Mouse (Mus musculus) forebrain, embryonic 14.5 days (tissue): ENCODE measurements around the gene Dnmt3a. TPM values are rescaled to one million over a fixed set of nuclear protein-coding genes. Genes with fewer than 3 reads are reported as not detected.

Source experiments
- ATAC-seq: fragments of 200-750 bp; cut with Nextera tagmentation; 2 replicates; pipeline ENCODE4 v1.8.0; 2017; ENCODE audit warnings: mild to moderate bottlenecking, moderate library complexity
- DNase-seq: peaks from one replicate; pipeline ENCODE4 v3.0.0-alpha.2; 2015; ENCODE audit warnings: low spot score
- H3K27ac ChIP-seq: fragments of 300-500 bp; sonication (generic); 2 replicates; pipeline ENCODE4 v1.5.1; 2014; ENCODE audit warnings: low read depth, mild to moderate bottlenecking, control low read depth, low read length, moderate library complexity
- H3K27me3 ChIP-seq: fragments of 300-500 bp; sonication (generic); replicated peaks from 2 replicates; pipeline ENCODE4 v1.6.1; 2014; ENCODE audit warnings: low read length, control low read depth, mixed read lengths; ENCODE audit not compliant: control insufficient read depth, insufficient read depth
- H3K36me3 ChIP-seq: fragments of 300-500 bp; sonication (generic); 2 replicates; pipeline ENCODE4 v1.6.1; 2014; ENCODE audit warnings: low read length, control low read depth; ENCODE audit not compliant: control insufficient read depth, insufficient read depth
- H3K4me1 ChIP-seq: fragments of 300-500 bp; sonication (generic); 2 replicates; pipeline ENCODE4 v1.6.1; 2014; ENCODE audit warnings: antibody characterized with exemption, low read length, control low read depth; ENCODE audit not compliant: control insufficient read depth, insufficient read depth
- H3K4me2 ChIP-seq: fragments of 300-500 bp; sonication (generic); 2 replicates; pipeline ENCODE4 v1.6.1; 2014; ENCODE audit warnings: mild to moderate bottlenecking, control low read depth, low read length
- H3K4me3 ChIP-seq: fragments of 300-500 bp; sonication (generic); 2 replicates; pipeline ENCODE4 v1.5.1; 2014; ENCODE audit warnings: low read depth, low read length, control low read depth
- H3K9ac ChIP-seq: fragments of 300-500 bp; sonication (generic); 2 replicates; pipeline ENCODE4 v1.6.1; 2014; ENCODE audit warnings: mild to moderate bottlenecking, low read length, control low read depth, moderate library complexity
- H3K9me3 ChIP-seq: fragments of 300-500 bp; sonication (generic); replicated peaks from 2 replicates; pipeline ENCODE4 v1.6.1; 2016; ENCODE audit warnings: low read length, control low read depth, mixed read lengths; ENCODE audit not compliant: control insufficient read depth
- WGBS: fragments of 180-500 bp; shearing (Covaris S2); extraction: QIAGEN DNeasy Blood & Tissue Kit; methylation state at CpG from one replicate; pipeline ENCODE4 v1.1.7; 2014; 5-methylcytosine and 5-hydroxymethylcytosine counted together
- polyA plus RNA-seq: library from polyadenylated mRNA; unstranded; fragments of >200 nt; fragmentation: Nextera tagmentation; extraction: Ambion mirVana; gene quantifications from 2 replicates; pipeline ENCODE4 v1.2.1, GENCODE M21; 2014

Gene Dnmt3a
- polyA plus RNA-seq = 28.0 and 32.0 TPM in 2 replicates

DNA sequence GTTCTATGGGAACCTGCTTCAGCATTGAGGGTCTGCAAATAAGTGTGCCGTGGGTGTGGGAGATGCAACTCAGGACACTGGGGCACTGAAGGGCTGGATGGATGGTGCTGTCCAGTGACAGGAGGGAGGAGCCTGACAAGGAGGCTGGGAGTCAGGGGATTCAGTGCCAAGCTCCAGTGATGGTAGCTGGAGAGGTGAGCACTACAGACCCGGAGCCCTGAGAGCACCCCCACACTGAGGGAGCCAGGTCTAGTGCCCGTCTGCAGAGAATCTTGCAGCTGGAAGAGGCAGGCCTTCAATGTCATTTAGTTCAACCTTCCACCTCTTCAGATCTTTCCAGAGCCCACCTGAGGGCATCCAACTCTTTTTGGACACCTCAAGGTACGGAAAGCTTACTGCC, at the start of gene Dnmt3a:
Gene Dnmt3a, plus strand, starts transcription at position 156 of the 400 bp plus-strand sequence.
- WGBS = 22% methylated on average over 4 of the region's 4 CpGs
- peaks cover 19% of the 10 kb centered on the region; the same call in 1 of the 2 replicates for H3K4me1 ChIP-seq
- peak; percentile 9; the same call in 1 of the 2 replicates for ATAC-seq

DNA sequence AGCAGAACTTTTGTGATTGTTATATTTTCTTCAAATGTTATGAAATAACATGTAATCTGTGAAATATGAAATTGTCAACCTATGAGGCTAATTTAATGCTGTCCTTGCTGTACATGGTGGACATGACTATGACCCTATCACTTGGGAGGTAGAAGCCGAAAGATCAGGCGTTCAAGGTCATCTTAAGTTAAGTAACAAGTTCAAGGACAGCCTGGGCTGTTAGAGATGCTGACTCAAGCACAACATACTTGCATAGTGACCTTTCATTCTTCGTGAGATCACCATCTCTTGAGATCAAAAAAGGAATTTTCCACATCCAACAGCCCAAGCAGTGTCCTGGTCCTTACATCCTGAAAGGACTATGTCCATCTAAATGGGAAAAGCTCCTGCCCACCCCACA, 49.6 kb upstream of the Dnmt3a start:
- whole genome bisulfite sequencing = 98% methylated on average over 3 of the region's 3 CpGs
- H3K9ac ChIP-seq = no peak overlapping the region
- no peak overlapping the region for H3K4me2 ChIP-seq
- ATAC-seq (no peak), DNase-seq (no peak)
- H3K4me1 ChIP-seq = no peaks in the 10 kb centered on the region; the same call in 1 of the 2 replicates
- H3K27me3 ChIP-seq = no peaks in the 10 kb centered on the region
- H3K36me3 ChIP-seq = no peaks in the 10 kb centered on the region; the same call in 1 of the 2 replicates
- H3K4me3 ChIP-seq = no peak overlapping the region
- H3K27ac ChIP-seq = no peak overlapping the region
- H3K9me3 ChIP-seq = no peaks in the 10 kb centered on the region

More for the DNA sequence above, at the start of gene Dnmt3a:
- peak within 1 kb of the TSS; percentile 84 for H3K4me3 ChIP-seq
- peak within 1 kb of the TSS; percentile 75 for H3K4me2 ChIP-seq
- peak within 1 kb of the TSS; percentile 87 for H3K27ac ChIP-seq
- H3K9me3 ChIP-seq = no peaks in the 10 kb centered on the region
- H3K36me3 ChIP-seq = no peaks in the 10 kb centered on the region
- H3K9ac ChIP-seq = peak within 1 kb of the TSS; percentile 85
- no peak for DNase-seq
- no peaks in the 10 kb centered on the region for H3K27me3 ChIP-seq

DNA sequence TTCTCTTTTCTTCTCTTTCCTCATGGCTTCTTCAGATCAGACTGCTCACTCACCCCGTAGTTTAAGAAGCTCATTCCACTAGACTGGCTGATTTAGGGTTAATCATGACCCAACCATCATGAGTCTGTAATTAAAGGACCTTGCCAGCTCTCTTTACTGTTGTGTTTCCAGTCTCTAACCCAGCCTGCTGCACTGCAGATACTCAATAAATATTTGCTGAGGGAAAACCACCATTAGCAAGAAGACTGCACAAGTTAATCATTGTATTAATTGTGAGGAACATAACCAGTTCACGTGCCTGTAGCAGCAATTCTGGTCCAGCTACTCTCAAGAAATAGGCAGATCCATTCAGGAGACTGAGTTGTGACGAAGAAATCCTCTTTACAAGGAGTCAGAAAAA, 47.7 kb upstream of the Dnmt3a start:
- no peaks in the 10 kb centered on the region for H3K27me3 ChIP-seq
- no peak overlapping the region for H3K27ac ChIP-seq
- H3K4me2 ChIP-seq = no peak overlapping the region
- DNase-seq (no peak), ATAC-seq (no peak)
- H3K9me3 ChIP-seq = no peaks in the 10 kb centered on the region
- no peak overlapping the region for H3K4me3 ChIP-seq
- H3K36me3 ChIP-seq = no peaks in the 10 kb centered on the region
- no peak overlapping the region for H3K9ac ChIP-seq
- 82% methylated on average over 3 of the region's 3 CpGs for WGBS
- H3K4me1 ChIP-seq = no peaks in the 10 kb centered on the region; the same call in 1 of the 2 replicates

DNA sequence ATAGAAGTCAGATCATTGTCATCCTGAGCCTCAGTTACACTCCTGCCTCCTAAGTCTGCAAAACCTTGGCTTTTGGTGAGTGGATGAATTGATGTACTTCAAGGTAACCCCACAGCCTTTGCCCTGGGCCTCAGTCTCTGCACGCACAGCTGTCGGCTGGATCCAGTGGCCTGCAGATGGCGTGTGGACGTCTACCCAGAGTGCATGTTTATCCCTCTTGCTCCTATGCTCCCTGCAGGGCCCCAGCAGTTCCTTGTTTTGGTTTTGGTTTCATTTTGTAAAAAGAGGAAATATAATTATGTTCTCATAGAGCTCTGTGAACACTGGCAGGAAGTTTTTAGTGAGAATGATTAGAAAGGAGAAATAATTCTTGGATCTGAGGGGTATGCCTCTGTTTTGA, 46.4 kb upstream of the Dnmt3a start:
- Histone ChIP-seq H3K4me2 (no peak overlapping the region), H3K27ac (no peak overlapping the region), H3K4me1 (no peaks in the 10 kb centered on the region; the same call in 1 of the 2 replicates), H3K36me3 (no peaks in the 10 kb centered on the region), H3K27me3 (no peaks in the 10 kb centered on the region), H3K4me3 (no peak overlapping the region), H3K9ac (no peak overlapping the region), H3K9me3 (no peaks in the 10 kb centered on the region)
- DNase-seq (no peak), ATAC-seq (no peak)
- 72% methylated on average over 4 of the region's 4 CpGs for WGBS

DNA sequence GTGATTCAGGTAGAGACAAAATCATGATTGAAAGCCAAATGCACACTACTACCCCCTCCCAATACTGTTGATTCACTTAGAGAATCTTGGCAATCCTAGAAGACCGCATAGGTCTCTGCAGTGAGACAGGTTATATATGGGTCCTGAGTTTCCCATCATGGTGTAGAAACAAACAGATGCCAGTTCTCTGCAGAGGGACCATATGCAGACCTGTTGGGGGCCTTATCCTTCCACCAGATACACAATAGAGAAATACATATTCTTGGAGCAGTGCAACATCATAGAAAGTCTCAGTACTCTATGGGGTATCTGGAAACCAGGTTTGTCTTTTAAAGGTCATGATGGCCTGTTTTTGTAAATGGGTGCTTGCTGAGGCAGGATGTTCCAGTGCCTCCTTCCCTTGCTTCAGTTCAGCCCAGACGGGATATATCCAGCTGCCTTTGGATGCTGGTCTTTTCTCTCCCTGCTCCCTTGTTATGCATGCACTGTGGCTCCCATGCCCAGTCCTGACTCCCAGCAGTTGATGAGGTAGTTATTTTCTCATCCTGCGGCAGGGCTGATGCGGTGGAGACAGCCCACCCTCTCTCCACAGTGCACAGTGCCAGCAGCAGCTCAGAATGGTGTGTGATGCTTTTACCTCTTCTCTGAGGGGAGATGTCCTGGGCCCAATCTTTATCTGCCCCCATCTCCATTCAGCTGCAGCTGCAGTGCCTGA, 44.8 kb upstream of the Dnmt3a start:
- no peak overlapping the region for H3K27ac ChIP-seq
- H3K9ac ChIP-seq = no peak overlapping the region
- no peaks in the 10 kb centered on the region; the same call in 1 of the 2 replicates for H3K4me1 ChIP-seq

DNA sequence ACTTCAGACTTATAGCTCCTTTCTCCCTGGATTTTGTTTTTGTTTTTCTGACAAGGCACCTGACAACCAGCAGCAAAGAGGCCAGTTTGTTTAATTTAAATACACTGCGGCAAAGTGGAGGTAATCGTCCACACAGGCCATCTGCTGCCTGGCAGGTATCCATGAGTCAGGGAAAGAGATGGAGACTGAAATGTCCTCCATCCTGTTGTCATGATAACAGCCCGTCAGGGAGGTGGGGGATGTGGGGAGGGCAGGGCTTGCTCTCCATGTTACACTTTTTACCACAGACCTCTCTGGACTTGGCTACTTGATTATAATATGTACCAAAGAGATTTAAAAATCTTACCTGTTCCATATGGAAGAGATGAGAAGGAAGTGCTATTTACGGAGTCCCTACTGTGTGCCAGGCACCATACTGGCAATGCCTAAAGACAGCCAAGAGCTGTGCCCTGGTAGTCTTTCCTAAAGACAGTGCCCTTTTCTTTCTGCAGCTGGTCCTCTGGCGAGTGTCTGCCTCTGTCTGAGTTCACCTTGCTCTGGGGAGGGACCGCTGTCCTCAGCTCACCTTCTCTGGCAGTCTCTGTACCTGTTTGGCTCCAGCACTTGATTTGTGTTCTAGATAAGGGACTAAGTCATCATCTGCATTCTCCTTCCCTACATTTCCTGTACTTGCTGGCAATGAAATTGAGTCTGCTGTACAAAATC, 44.1 kb upstream of the Dnmt3a start:
- WGBS = 59% methylated on average over 6 of the region's 6 CpGs
- Histone ChIP-seq H3K4me1 (no peaks in the 10 kb centered on the region; the same call in 1 of the 2 replicates), H3K27ac (no peak overlapping the region; the same call in 1 of the 2 replicates), H3K4me3 (no peak overlapping the region), H3K36me3 (no peaks in the 10 kb centered on the region), H3K27me3 (no peaks in the 10 kb centered on the region), H3K9me3 (no peaks in the 10 kb centered on the region), H3K9ac (no peak overlapping the region), H3K4me2 (no peak overlapping the region)
- ATAC-seq = peak; percentile 65; the same call in 1 of the 2 replicates
- peak; percentile 60 for DNase-seq

More for the DNA sequence above, 44.8 kb upstream of the Dnmt3a start:
- no peaks in the 10 kb centered on the region for H3K9me3 ChIP-seq
- DNase-seq (peak; percentile 15), ATAC-seq (peak; percentile 83)
- WGBS = 52% methylated on average over 4 of the region's 4 CpGs
- no peaks in the 10 kb centered on the region for H3K36me3 ChIP-seq
- H3K4me2 ChIP-seq = no peak overlapping the region
- no peak overlapping the region for H3K4me3 ChIP-seq
- no peaks in the 10 kb centered on the region for H3K27me3 ChIP-seq

DNA sequence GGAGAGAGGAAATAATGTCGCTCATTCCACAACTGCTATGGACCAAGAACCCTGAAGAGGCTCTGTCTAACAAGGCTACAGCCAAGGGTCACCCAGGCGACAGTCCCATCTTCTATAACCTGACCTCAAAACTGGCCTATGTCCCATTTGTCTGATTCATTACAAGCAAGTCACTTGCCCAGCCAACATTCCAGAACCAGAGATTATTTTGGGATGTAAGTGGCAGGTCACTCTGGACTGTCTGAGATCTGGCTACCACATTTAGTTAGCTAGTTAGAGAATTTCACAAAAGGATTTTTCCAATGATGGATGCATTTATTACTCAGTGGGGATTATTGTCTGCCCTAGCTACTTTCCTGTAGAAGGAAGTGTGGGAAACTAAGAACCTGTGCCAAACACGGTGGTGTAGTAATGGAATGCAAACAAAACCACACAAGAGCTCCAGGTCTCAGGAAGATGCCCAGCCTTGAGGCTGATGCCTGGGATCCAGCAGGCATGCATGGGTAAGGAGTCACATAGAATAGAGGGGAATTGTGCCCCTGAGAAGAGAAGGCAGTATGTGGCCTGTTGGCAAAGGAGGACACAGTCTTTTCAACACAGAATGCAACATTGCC, 41.5 kb upstream of the Dnmt3a start:
- Histone ChIP-seq H3K4me3 (no peak overlapping the region), H3K9ac (no peak overlapping the region), H3K4me2 (no peak overlapping the region), H3K9me3 (no peaks in the 10 kb centered on the region), H3K27me3 (no peaks in the 10 kb centered on the region), H3K27ac (no peak overlapping the region), H3K36me3 (no peaks in the 10 kb centered on the region), H3K4me1 (no peaks in the 10 kb centered on the region; the same call in 1 of the 2 replicates)
- no peak for ATAC-seq
- 89% methylated on average over 3 of the region's 3 CpGs for WGBS
- DNase-seq = no peak

DNA sequence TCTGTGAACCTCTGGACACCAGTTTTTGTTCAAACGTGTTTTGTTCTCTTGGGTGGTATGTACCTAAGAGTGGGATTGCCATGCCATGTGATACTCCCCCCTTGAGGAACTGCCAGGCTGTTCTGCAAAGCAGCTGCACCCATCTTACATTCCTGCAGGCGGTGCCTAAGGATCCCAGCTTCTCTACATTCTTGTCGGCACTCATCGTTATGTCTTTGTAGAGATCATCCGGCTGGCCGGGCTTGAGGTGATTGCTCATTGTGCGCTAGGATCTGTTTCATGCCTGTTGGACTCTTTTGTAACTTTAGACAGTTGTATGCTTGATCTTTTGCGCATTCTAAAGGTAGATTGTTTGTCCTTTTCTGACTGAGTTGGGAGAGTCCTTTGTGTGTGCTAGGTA, 38.4 kb upstream of the Dnmt3a start:
- 50% methylated on average over 8 of the region's 8 CpGs for WGBS

More for the DNA sequence above, 38.4 kb upstream of the Dnmt3a start:
- DNase-seq (no peak), ATAC-seq (no peak)
- no peak overlapping the region for H3K9ac ChIP-seq
- H3K27me3 ChIP-seq = no peaks in the 10 kb centered on the region
- H3K4me3 ChIP-seq = no peak overlapping the region
- H3K4me2 ChIP-seq = no peak overlapping the region
- no peaks in the 10 kb centered on the region for H3K9me3 ChIP-seq
- no peaks in the 10 kb centered on the region for H3K4me1 ChIP-seq
- H3K27ac ChIP-seq = no peak overlapping the region
- no peaks in the 10 kb centered on the region for H3K36me3 ChIP-seq
